13 mouse cellular contexts compared by ENCODE assay signal in genomic region chr11:23217430-23217829, GRCm38 (mm10). TPM values are rescaled to one million over a fixed set of nuclear protein-coding genes. Genes with fewer than 3 reads are reported as not detected.
DNase-seq lines count a peak whose midpoint lies in the region; ATAC-seq and TF ChIP-seq lines count a peak whose summit lies in the region.
"Had no signal": no experiment of that assay in that cellular context is flagged by ENCODE, and none has a peak within 500 bp of the region (broad histone marks: within the 10 kb centered on the region; RNA-seq: fewer than 3 reads in every experiment).

No protein-coding gene starts in this region.

- 77% methylated on average over 9 of the region's 9 CpGs for WGBS in liver, adult 2 months
- WGBS in midbrain, embryonic 15.5 days = 93% methylated on average over 9 of the region's 9 CpGs
- 92% methylated on average over 9 of the region's 9 CpGs for WGBS in hindbrain, embryonic 14.5 days

- H3K9me3 ChIP-seq in midbrain, embryonic 15.5 days = no peaks in the 10 kb centered on the region
- no peaks in the 10 kb centered on the region for H3K9me3 ChIP-seq in hindbrain, embryonic 14.5 days (ENCODE audit: control insufficient read depth, low read length)
- H3K9me3 ChIP-seq: midbrain, embryonic 12.5 days had no signal

- H3K27me3 ChIP-seq in liver, adult 2 months (ENCODE audit: control insufficient read depth, insufficient read depth, low read length) = no peaks in the 10 kb centered on the region
- no peaks in the 10 kb centered on the region for H3K27me3 ChIP-seq in midbrain, embryonic 15.5 days (replicated peaks)
- no peaks in the 10 kb centered on the region for H3K27me3 ChIP-seq in hindbrain, embryonic 14.5 days (ENCODE audit: control insufficient read depth, insufficient read depth, low read length)
- H3K27me3 ChIP-seq: midbrain, embryonic 12.5 days had no signal

- no peak overlapping the region for H3K9ac ChIP-seq in liver, adult 2 months (ENCODE audit: low read depth, low read length)
- H3K9ac ChIP-seq in midbrain, embryonic 15.5 days = no peak overlapping the region
- no peak overlapping the region for H3K9ac ChIP-seq in hindbrain, embryonic 14.5 days
- H3K9ac ChIP-seq: midbrain, embryonic 12.5 days had no signal

- peak; percentile 4 for DNase-seq in liver, adult 2 months (ENCODE audit: extremely low read depth, low read depth, low spot score)
- DNase-seq in liver = no peak
- peak; percentile 65 for DNase-seq in heart, adult 8-10 months (ENCODE audit: low spot score)
- peak; percentile 41 for DNase-seq in kidney, postnatal 14 days
- DNase-seq in left cerebral cortex, adult 18-20 months (ENCODE audit: low spot score in 2 of 2) = no peak
- no peak for DNase-seq in hindbrain, embryonic 14.5 days (ENCODE audit: low spot score)
- DNase-seq: cerebellum, adult 9-11 months; gastrocnemius, postnatal 36 days had no signal

- H3K4me2 ChIP-seq in midbrain, embryonic 15.5 days = no peak overlapping the region
- H3K4me2 ChIP-seq in hindbrain, embryonic 14.5 days (replicated peaks) = no peak overlapping the region
- H3K4me2 ChIP-seq: midbrain, embryonic 12.5 days had no signal

- TF ChIP-seq POLR2A in liver, adult 2 months (IDR thresholded peaks at IDR 0.05; ENCODE audit: extremely low read depth, insufficient read depth, low read length) = no peak

- no peak for TF ChIP-seq CTCF in liver, adult 2 months (IDR thresholded peaks at IDR 0.05; ENCODE audit: low read depth, low read length)

- no peaks in the 10 kb centered on the region for H3K36me3 ChIP-seq in liver, adult 2 months (ENCODE audit: control insufficient read depth, insufficient read depth, low read length)
- no peaks in the 10 kb centered on the region for H3K36me3 ChIP-seq in midbrain, embryonic 15.5 days (replicated peaks)
- H3K36me3 ChIP-seq in hindbrain, embryonic 14.5 days (replicated peaks; ENCODE audit: control insufficient read depth, insufficient read depth) = no peaks in the 10 kb centered on the region
- H3K36me3 ChIP-seq: midbrain, embryonic 12.5 days had no signal

- H3K4me1 ChIP-seq in liver, adult 2 months (ENCODE audit: control insufficient read depth, insufficient read depth, low read length) = 0 out of 2 replicates have a peak, but pooled peaks cover 4% of the 10 kb centered on the region
- H3K4me1 ChIP-seq in midbrain, embryonic 15.5 days = no peaks in the 10 kb centered on the region
- H3K4me1 ChIP-seq in hindbrain, embryonic 14.5 days (replicated peaks; ENCODE audit: control insufficient read depth, insufficient read depth, low read length) = no peaks in the 10 kb centered on the region
- H3K4me1 ChIP-seq: midbrain, embryonic 12.5 days had no signal

- peak; percentile 50 for ATAC-seq in megakaryocyte progenitor cell, adult 5-6 weeks (replicated peaks; ENCODE audit: poor library complexity)
- no peak for ATAC-seq in midbrain, embryonic 15.5 days (replicated peaks)
- ATAC-seq in hindbrain, embryonic 14.5 days (ENCODE audit: low FRiP score) = no peak
- ATAC-seq: intestine, postnatal 0 days had no signal

- H3K27ac ChIP-seq in liver, adult 2 months (replicated peaks; ENCODE audit: insufficient read depth, low read depth, low read length) = peak overlapping the region; percentile 15; the same call in 1 of the 2 replicates
- H3K27ac ChIP-seq in midbrain, embryonic 15.5 days = no peak overlapping the region
- H3K27ac ChIP-seq in hindbrain, embryonic 14.5 days = no peak overlapping the region
- H3K27ac ChIP-seq: midbrain, embryonic 12.5 days had no signal

- H3K4me3 ChIP-seq in liver, adult 2 months (ENCODE audit: insufficient read depth, low read depth, low read length) = peak overlapping the region; percentile 37
- H3K4me3 ChIP-seq in midbrain, embryonic 15.5 days = no peak overlapping the region
- no peak overlapping the region for H3K4me3 ChIP-seq in hindbrain, embryonic 14.5 days (replicated peaks; ENCODE audit: low read length)
- H3K4me3 ChIP-seq: erythroblast, embryonic 14.5 days; midbrain, embryonic 12.5 days had no signal

- H3K79me2 ChIP-seq in liver, adult 2 months (ENCODE audit: control insufficient read depth, insufficient read depth, low read length) = no peaks in the 10 kb centered on the region

RNA-seq across cellular contexts. Expression of gene Xpo1, which starts 38.4 kb away (rescaled TPM):
- total RNA-seq in liver, adult 2 months (2014; rRNA removed) = 23.0 and 31.0 TPM in 2 replicates
- polyA plus RNA-seq in liver, adult 2 months (2012; rRNA removed) = 1.6 and 1.8 TPM in 2 replicates
- 10 to 100 TPM; 30.0 to 41.3 (median 37.9) TPM for total RNA-seq in heart, adult 8-10 months (2022)
- total RNA-seq in megakaryocyte progenitor cell, adult 5-6 weeks (2015) = 139 and 148 TPM in 2 replicates
- total RNA-seq in megakaryocyte progenitor cell, adult 5-6 weeks (2017) = 214 and 253 TPM in 2 replicates
- 72.9 and 77.7 TPM in 2 replicates for polyA plus RNA-seq in midbrain, embryonic 15.5 days (2015; fragmentation: Nextera tagmentation; extraction: Ambion mirVana)
- 10 to 100 TPM; 60.9 to 65.2 TPM for total RNA-seq in left cerebral cortex, adult 18-20 months (2021)
- polyA plus RNA-seq in hindbrain, embryonic 14.5 days (2014; fragmentation: Nextera tagmentation; extraction: Ambion mirVana) = 90.7 and 94.9 TPM in 2 replicates

Comparison
In these comparisons a context has a peak if more than half of its experiments do, and no peak if none do; other contexts are left out.
1. DNase-seq: peak in liver, adult 2 months (single experiment), heart, adult 8-10 months (single experiment) and kidney, postnatal 14 days (single experiment); none in liver (single experiment), left cerebral cortex, adult 18-20 months (0 of 2) and hindbrain, embryonic 14.5 days (single experiment).